Mouse (Mus musculus): ENCODE results near the gene Fam216b. TPM values are rescaled to one million over a fixed set of nuclear protein-coding genes. Genes with fewer than 3 reads are reported as not detected.

Gene Fam216b
- polyA plus RNA-seq, 1 experiment = not detected

- TF ChIP-seq POLR2A (IDR thresholded peaks at IDR 0.05; ENCODE audit: low read depth, low read length) = no peak
- no peak for TF ChIP-seq CTCF (IDR thresholded peaks at IDR 0.05; ENCODE audit: borderline replicate concordance, insufficient read depth, low read length)
- Histone ChIP-seq H3K4me1 (ENCODE audit: control insufficient read depth, insufficient read depth, low read length) (no peaks in the 10 kb centered on the region), H3K27ac (ENCODE audit: insufficient read depth, low read length) (no peak overlapping the region), H3K4me3 (ENCODE audit: insufficient read depth, low read length) (no peak overlapping the region)
Observed at GRCm38 (mm10) chr14:78048674-78049073, 40.1 kb downstream of the Fam216b start.

GRCm38 (mm10) chr14:78048258-78048657 is 40.5 kb downstream of the Fam216b start:
- TF ChIP-seq CTCF (IDR thresholded peaks at IDR 0.05; ENCODE audit: borderline replicate concordance, insufficient read depth, low read length) (no peak), POLR2A (IDR thresholded peaks at IDR 0.05; ENCODE audit: low read depth, low read length) (no peak)

GRCm38 (mm10) chr14:78043079-78043478 is 45.7 kb downstream of the Fam216b start:
- TF ChIP-seq POLR2A (IDR thresholded peaks at IDR 0.05; ENCODE audit: low read depth, low read length) (no peak), CTCF (IDR thresholded peaks at IDR 0.05; ENCODE audit: borderline replicate concordance, insufficient read depth, low read length) (no peak)
- Histone ChIP-seq H3K4me3 (ENCODE audit: insufficient read depth, low read length) (no peak overlapping the region), H3K4me1 (ENCODE audit: control insufficient read depth, insufficient read depth, low read length) (no peaks in the 10 kb centered on the region), H3K27ac (ENCODE audit: insufficient read depth, low read length) (no peak overlapping the region)

More at GRCm38 (mm10) chr14:78048258-78048657, 40.5 kb downstream of the Fam216b start:
- no peaks in the 10 kb centered on the region for H3K4me1 ChIP-seq (ENCODE audit: control insufficient read depth, insufficient read depth, low read length)
- H3K4me3 ChIP-seq (ENCODE audit: insufficient read depth, low read length) = no peak overlapping the region
- H3K27ac ChIP-seq (ENCODE audit: insufficient read depth, low read length) = no peak overlapping the region

- no peak for TF ChIP-seq POLR2A (IDR thresholded peaks at IDR 0.05; ENCODE audit: low read depth, low read length)
- TF ChIP-seq CTCF (IDR thresholded peaks at IDR 0.05; ENCODE audit: borderline replicate concordance, insufficient read depth, low read length) = no peak
- H3K4me1 ChIP-seq (ENCODE audit: control insufficient read depth, insufficient read depth, low read length) = no peaks in the 10 kb centered on the region
- H3K27ac ChIP-seq (ENCODE audit: insufficient read depth, low read length) = no peak overlapping the region
- no peak overlapping the region for H3K4me3 ChIP-seq (ENCODE audit: insufficient read depth, low read length)
Observed at GRCm38 (mm10) chr14:78041886-78042526, 46.8 kb downstream of the Fam216b start.

- no peak overlapping the region for H3K4me3 ChIP-seq (ENCODE audit: insufficient read depth, low read length)
- no peaks in the 10 kb centered on the region for H3K4me1 ChIP-seq (ENCODE audit: control insufficient read depth, insufficient read depth, low read length)
- TF ChIP-seq POLR2A (IDR thresholded peaks at IDR 0.05; ENCODE audit: low read depth, low read length) (no peak), CTCF (IDR thresholded peaks at IDR 0.05; ENCODE audit: borderline replicate concordance, insufficient read depth, low read length) (no peak)
- H3K27ac ChIP-seq (ENCODE audit: insufficient read depth, low read length) = no peak overlapping the region
Observed at GRCm38 (mm10) chr14:78040643-78041042, 48.2 kb downstream of the Fam216b start.

- H3K27ac ChIP-seq (ENCODE audit: insufficient read depth, low read length) = no peak overlapping the region
- TF ChIP-seq POLR2A (IDR thresholded peaks at IDR 0.05; ENCODE audit: low read depth, low read length) (no peak), CTCF (IDR thresholded peaks at IDR 0.05; ENCODE audit: borderline replicate concordance, insufficient read depth, low read length) (no peak)
Observed at GRCm38 (mm10) chr14:78038876-78039275, 49.9 kb downstream of the Fam216b start.

More at GRCm38 (mm10) chr14:78038876-78039275, 49.9 kb downstream of the Fam216b start:
- H3K4me1 ChIP-seq (ENCODE audit: control insufficient read depth, insufficient read depth, low read length) = no peaks in the 10 kb centered on the region
- no peak overlapping the region for H3K4me3 ChIP-seq (ENCODE audit: insufficient read depth, low read length)

Other genes with a start within 250 kb of the Fam216b start
- gene Dnajc15, start 213.9 kb downstream of the Fam216b start, polyA plus RNA-seq (2011; ENCODE audit: insufficient read length, low read depth, missing spikeins) = 31.7 and 54.7 TPM in 2 replicates
- gene Epsti1, start 184.8 kb downstream of the Fam216b start, polyA plus RNA-seq (2011; ENCODE audit: insufficient read length, low read depth, missing spikeins) = 0.27 and 0.37 TPM in 2 replicates
- gene Tnfsf11, start 219.0 kb upstream of the Fam216b start, polyA plus RNA-seq (2011; ENCODE audit: insufficient read length, low read depth, missing spikeins) = 7.5 and 7.7 TPM in 2 replicates

Data from embryonic fibroblast, embryonic 13.5 days (primary cell).